Mouse (Mus musculus) spleen, adult 2 months (tissue): ENCODE results near the gene Stk38. TPM values are rescaled to one million over a fixed set of nuclear protein-coding genes. Genes with fewer than 3 reads are reported as not detected.
"Not testable (repeated sequence)": the region's sequence is repeated elsewhere in the genome, so short reads cannot be mapped to it uniquely, and the experiment has no call there.

Experiments
- DNase-seq, 2 experiments: peaks; one replicate each; pipeline versions ENCODE4 v3.0.0 to v3.0.0-alpha.2; 2012 to 2021; ENCODE audit warnings: low spot score in 2 of 2, low read depth in 1 of 2
- H3K27ac ChIP-seq: fragments of 200-500 bp; 2 replicates; pipeline ENCODE4 v1.5.1; 2012; ENCODE audit warnings: low read length, inconsistent platforms; ENCODE audit not compliant: insufficient read depth
- H3K27me3 ChIP-seq: fragments of 200-500 bp; 2 replicates; pipeline ENCODE4 v1.6.1; 2012; ENCODE audit warnings: mild to moderate bottlenecking, moderate library complexity, low read length, inconsistent platforms; ENCODE audit not compliant: control insufficient read depth, insufficient read depth
- H3K36me3 ChIP-seq: fragments of 200-500 bp; 2 replicates; pipeline ENCODE4 v1.6.1; 2012; ENCODE audit warnings: mild to moderate bottlenecking, low read length, inconsistent platforms; ENCODE audit not compliant: control insufficient read depth, insufficient read depth
- H3K4me1 ChIP-seq: fragments of 200-500 bp; 2 replicates; pipeline ENCODE4 v1.6.1; 2011; ENCODE audit warnings: inconsistent platforms; ENCODE audit not compliant: control insufficient read depth, insufficient read depth, insufficient read length
- H3K4me3 ChIP-seq: fragments of 200-500 bp; 2 replicates; pipeline ENCODE4 v1.5.1; 2011; ENCODE audit warnings: mild to moderate bottlenecking, inconsistent platforms; ENCODE audit not compliant: insufficient read depth, insufficient read length; ENCODE audit errors: extremely low read depth
- CTCF ChIP-seq: fragments of 200-500 bp; IDR thresholded peaks from 2 replicates; pipeline ENCODE4 v1.5.1; 2011; ENCODE audit warnings: mild to moderate bottlenecking, inconsistent platforms; ENCODE audit not compliant: insufficient read depth, insufficient read length, insufficient replicate concordance; ENCODE audit errors: extremely low read depth
- POLR2A ChIP-seq: fragments of 200-500 bp; IDR thresholded peaks from 2 replicates; pipeline ENCODE4 v1.6.1; 2011; ENCODE audit warnings: low read depth, low read length, inconsistent platforms
- WGBS: fragments of 180-500 bp; shearing (Covaris S2); methylation state at CpG from one replicate; pipeline ENCODE4 v1.1.7; 2018; 5-methylcytosine and 5-hydroxymethylcytosine counted together
- polyA plus RNA-seq: library from polyadenylated mRNA; depleted of rRNA; stranded (reverse); fragments of >200 nt; gene quantifications from 2 replicates; pipeline ENCODE4 v1.2.3, GENCODE M21; 2012

Stk38 gene
- polyA plus RNA-seq, 1 experiment = 119 TPM

- Histone ChIP-seq H3K36me3 (no peaks in the 10 kb centered on the region), H3K4me3 (peak overlapping the region; percentile 76; the same call in 1 of the 2 replicates), H3K27me3 (no peaks in the 10 kb centered on the region), H3K27ac (peak overlapping the region; percentile 92), H3K4me1 (peaks cover 13% of the 10 kb centered on the region)
- TF ChIP-seq CTCF = no peak
- no peak for TF ChIP-seq POLR2A
- DNase-seq = no peak
- WGBS = 17% methylated on average over 8 of the region's 8 CpGs
Observed at GRCm38 (mm10) chr17:29008326-29008650, 493 bp upstream of the Stk38 start.

DNA sequence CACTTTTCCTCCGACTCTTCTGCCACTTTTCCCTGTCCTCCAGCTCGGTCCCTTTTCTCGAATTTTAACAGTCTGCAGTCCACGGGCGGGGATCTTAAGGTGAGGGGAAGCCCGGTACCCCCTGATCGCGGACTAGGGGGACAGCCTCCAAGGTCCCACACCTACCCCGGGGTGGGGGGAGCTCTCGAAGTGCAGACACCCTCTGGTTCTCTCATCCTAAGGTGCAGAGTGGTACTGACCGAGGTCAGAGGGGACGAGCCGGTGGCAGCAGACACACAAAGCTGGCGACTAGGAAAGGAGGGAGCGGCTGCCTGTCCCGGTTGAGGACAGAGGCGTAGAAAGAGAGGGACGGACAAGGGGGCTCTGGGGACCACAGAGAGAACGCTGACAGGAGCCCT, 553 bp downstream of the Stk38 start:
- WGBS = 0% methylated on average over 19 of the region's 19 CpGs

DNA sequence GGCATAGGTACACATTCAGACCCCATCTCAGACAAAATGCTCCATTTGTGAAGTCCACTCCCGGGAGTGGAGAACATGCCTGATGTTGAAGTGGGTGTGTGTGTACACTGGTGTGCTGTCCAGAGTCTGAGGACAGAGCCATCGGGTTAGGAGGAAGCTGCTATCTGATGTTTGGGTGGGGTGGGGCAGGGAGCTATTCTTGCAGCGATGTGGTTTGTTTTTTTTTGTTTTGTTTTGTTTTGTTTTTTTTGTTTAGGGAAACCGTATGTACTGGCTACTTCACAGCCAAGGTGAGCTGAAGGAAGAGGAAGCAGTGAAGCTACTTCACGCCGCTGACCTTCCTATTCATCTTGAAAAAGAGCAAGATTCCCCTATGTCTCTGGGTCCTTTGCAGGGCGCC, 983 bp downstream of the Stk38 start:
- DNase-seq = no peak
- peak overlapping the region; percentile 76 for H3K4me3 ChIP-seq
- TF ChIP-seq POLR2A (no peak), CTCF (no peak)
- WGBS = 4% methylated on average over 7 of the region's 7 CpGs
- no peaks in the 10 kb centered on the region for H3K36me3 ChIP-seq
- H3K27ac ChIP-seq = peak overlapping the region; percentile 92
- H3K4me1 ChIP-seq = peaks cover 13% of the 10 kb centered on the region
- H3K27me3 ChIP-seq = no peaks in the 10 kb centered on the region

More for the DNA sequence above, 553 bp downstream of the Stk38 start:
- H3K4me1 ChIP-seq = peaks cover 13% of the 10 kb centered on the region
- H3K36me3 ChIP-seq = no peaks in the 10 kb centered on the region
- peak overlapping the region; percentile 92 for H3K27ac ChIP-seq
- peak overlapping the region; percentile 76 for H3K4me3 ChIP-seq
- no peak for DNase-seq
- no peaks in the 10 kb centered on the region for H3K27me3 ChIP-seq
- TF ChIP-seq POLR2A (no peak), CTCF (no peak)

DNA sequence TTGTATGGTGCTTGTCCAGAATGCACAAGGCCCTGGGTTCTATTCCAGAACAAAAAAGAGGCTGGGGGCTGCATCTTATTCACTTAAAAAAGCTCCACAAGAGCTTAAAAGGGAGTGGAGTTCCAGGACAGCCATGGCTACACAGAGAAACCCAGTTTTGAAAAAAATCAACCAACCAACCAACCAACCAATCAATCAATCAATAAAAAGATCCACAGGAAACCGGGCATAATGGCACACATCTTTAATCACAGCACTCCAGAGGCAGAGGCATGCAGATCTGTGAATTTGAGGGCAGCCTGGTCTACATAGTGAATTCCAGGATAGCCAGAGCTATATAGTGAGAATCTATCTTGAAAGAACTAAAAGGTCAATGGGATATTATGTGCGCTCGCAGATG, 2.8 kb downstream of the Stk38 start:
- WGBS = 87% methylated on average over 3 of the region's 3 CpGs

GRCm38 (mm10) chr17:29003740-29004139, 4.1 kb downstream of the Stk38 start:
- H3K36me3 ChIP-seq = peaks cover 9% of the 10 kb centered on the region

More for the DNA sequence above, 2.8 kb downstream of the Stk38 start:
- H3K36me3 ChIP-seq = 0 out of 2 replicates have a peak, but pooled peaks cover under 1% of the 10 kb centered on the region
- H3K27me3 ChIP-seq = no peaks in the 10 kb centered on the region
- DNase-seq = no peak
- H3K4me1 ChIP-seq = peaks cover 21% of the 10 kb centered on the region
- TF ChIP-seq POLR2A = no peak
- no peak for TF ChIP-seq CTCF
- peak overlapping the region; percentile 9; the same call in 1 of the 2 replicates for H3K27ac ChIP-seq
- no peak overlapping the region for H3K4me3 ChIP-seq

GRCm38 (mm10) chr17:29000465-29000864, 7.3 kb downstream of the Stk38 start:
- TF ChIP-seq POLR2A = no peak
- TF ChIP-seq CTCF = no peak
- 56% methylated on average over 6 of the region's 6 CpGs for WGBS
- H3K27ac ChIP-seq = 0 out of 2 replicates have a peak overlapping the region, but pooled peaks have one; percentile 13
- no peaks in the 10 kb centered on the region for H3K27me3 ChIP-seq
- no peak for DNase-seq
- no peak overlapping the region for H3K4me3 ChIP-seq
- peaks cover 16% of the 10 kb centered on the region; the same call in 1 of the 2 replicates for H3K4me1 ChIP-seq
- peaks cover 21% of the 10 kb centered on the region for H3K36me3 ChIP-seq

More at GRCm38 (mm10) chr17:29003740-29004139, 4.1 kb downstream of the Stk38 start:
- no peak overlapping the region for H3K4me3 ChIP-seq
- peak overlapping the region; percentile 74 for H3K27ac ChIP-seq
- no peak for DNase-seq
- peaks cover 21% of the 10 kb centered on the region for H3K4me1 ChIP-seq
- WGBS = 8% methylated on average over 1 of the region's 1 CpGs
- TF ChIP-seq POLR2A (no peak), CTCF (no peak)
- no peaks in the 10 kb centered on the region for H3K27me3 ChIP-seq

- no peak overlapping the region; the same call in none of the 2 replicates for H3K27ac ChIP-seq
- no peaks in the 10 kb centered on the region for H3K27me3 ChIP-seq
- no peak for DNase-seq
- H3K4me3 ChIP-seq = no peak overlapping the region
- H3K4me1 ChIP-seq = no peaks in the 10 kb centered on the region; the same call in 1 of the 2 replicates
- 74% methylated on average over 4 of the region's 4 CpGs for WGBS
- TF ChIP-seq CTCF (no peak), POLR2A (no peak)
- peaks cover 34% of the 10 kb centered on the region for H3K36me3 ChIP-seq
Observed at GRCm38 (mm10) chr17:28994615-28995014, 13.2 kb downstream of the Stk38 start.

DNA sequence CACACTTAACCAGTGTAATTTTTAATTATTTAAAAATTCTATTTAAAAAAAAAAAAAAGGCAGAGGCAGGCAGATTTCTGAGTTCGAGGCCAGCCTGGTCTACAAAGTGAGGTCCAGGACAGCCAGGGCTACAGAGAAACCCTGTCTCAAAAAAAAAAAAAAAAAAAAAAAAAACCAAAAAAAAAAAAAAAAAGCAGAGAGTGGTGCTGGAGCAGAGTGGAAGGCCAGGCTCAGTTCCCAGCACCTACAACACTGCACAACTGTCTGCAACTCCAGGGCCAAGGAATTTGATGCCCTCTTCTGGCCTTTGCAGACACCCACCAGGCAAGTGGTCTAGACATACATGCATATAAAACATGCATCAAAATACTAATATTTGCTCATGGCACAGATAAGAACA, 14.8 kb downstream of the Stk38 start:
- H3K4me3 ChIP-seq, DNase-seq, H3K4me1 ChIP-seq, H3K27ac ChIP-seq, H3K27me3 ChIP-seq: not testable (repeated sequence)
- 90% methylated on average over 1 of the region's 1 CpGs for WGBS
- H3K36me3 ChIP-seq = peaks cover 33% of the 10 kb centered on the region
